Mouse (Mus musculus) brain, embryonic 14.5 days (tissue): ENCODE data around the gene Neu3. TPM values are rescaled to one million over a fixed set of nuclear protein-coding genes. Genes with fewer than 3 reads are reported as not detected.

ENCODE experiments used
- DNase-seq: peaks from one replicate; pipeline ENCODE4 v3.0.0-alpha.2; 2011; ENCODE audit warnings: low read depth
- CTCF ChIP-seq: fragments of 200-500 bp; IDR thresholded peaks from 2 replicates; pipeline ENCODE4 v1.5.1; 2012; ENCODE audit warnings: inconsistent platforms, mild to moderate bottlenecking, moderate library complexity, borderline replicate concordance; ENCODE audit not compliant: insufficient read depth, insufficient read length; ENCODE audit errors: extremely low read depth
- POLR2A ChIP-seq: fragments of 200-500 bp; IDR thresholded peaks from 2 replicates; pipeline ENCODE4 v1.6.1; 2012; ENCODE audit warnings: mild to moderate bottlenecking, inconsistent platforms, borderline replicate concordance; ENCODE audit not compliant: poor library complexity, insufficient read depth, insufficient read length, severe bottlenecking; ENCODE audit errors: extremely low read depth
- polyA plus RNA-seq: library from polyadenylated mRNA; depleted of rRNA; stranded (reverse); fragments of >200 nt; gene quantifications from 2 replicates; pipeline ENCODE4 v1.2.3, GENCODE M21; 2012; rRNA removed

Gene Neu3
- polyA plus RNA-seq, 1 experiment, result 2.2 TPM

GRCm38 (mm10) chr7:99796471-99796870 is 31.7 kb downstream of the Neu3 start:
- DNase-seq, result no peak
- TF ChIP-seq POLR2A (no peak), CTCF (no peak)

GRCm38 (mm10) chr7:99795192-99795981 is 32.8 kb downstream of the Neu3 start:
- peak; percentile 88 for DNase-seq
- TF ChIP-seq CTCF (no peak), POLR2A (no peak)

GRCm38 (mm10) chr7:99794096-99794495 is 34.1 kb downstream of the Neu3 start:
- no peak for DNase-seq
- TF ChIP-seq POLR2A (no peak), CTCF (no peak)

GRCm38 (mm10) chr7:99790816-99791215 is 37.4 kb downstream of the Neu3 start:
- DNase-seq, result peak; percentile 28

GRCm38 (mm10) chr7:99788563-99788962 is 39.7 kb downstream of the Neu3 start:
- DNase-seq, result peak; percentile 3
- TF ChIP-seq CTCF (no peak), POLR2A (no peak)

More at GRCm38 (mm10) chr7:99790816-99791215, 37.4 kb downstream of the Neu3 start:
- no peak for TF ChIP-seq POLR2A
- TF ChIP-seq CTCF, result no peak

GRCm38 (mm10) chr7:99787935-99788334 is 40.3 kb downstream of the Neu3 start:
- peak; percentile 18 for DNase-seq
- TF ChIP-seq POLR2A, result no peak

- TF ChIP-seq POLR2A (no peak), CTCF (no peak)
- DNase-seq, result no peak
Observed at GRCm38 (mm10) chr7:99786774-99787173, 41.4 kb downstream of the Neu3 start.

GRCm38 (mm10) chr7:99785553-99785952 is 42.7 kb downstream of the Neu3 start:
- DNase-seq, result no peak
- no peak for TF ChIP-seq POLR2A
- no peak for TF ChIP-seq CTCF

GRCm38 (mm10) chr7:99783421-99783820 is 44.8 kb downstream of the Neu3 start:
- TF ChIP-seq POLR2A, result no peak
- DNase-seq, result peak; percentile 4

GRCm38 (mm10) chr7:99781916-99782315 is 46.3 kb downstream of the Neu3 start:
- TF ChIP-seq CTCF (no peak), POLR2A (no peak)
- no peak for DNase-seq

- TF ChIP-seq CTCF (no peak), POLR2A (no peak)
Observed at GRCm38 (mm10) chr7:99781385-99781784, 46.8 kb downstream of the Neu3 start.

GRCm38 (mm10) chr7:99763207-99763606 is 65.0 kb downstream of the Neu3 start, which contains the start of gene Olfr521:
Gene Olfr521, plus strand, starts transcription at chr7:99763507.
- no peak for DNase-seq
- TF ChIP-seq POLR2A (no peak), CTCF (no peak)

More at GRCm38 (mm10) chr7:99781385-99781784, 46.8 kb downstream of the Neu3 start:
- DNase-seq, result no peak

Other genes starting within 250 kb of the Neu3 start
- gene Tpbgl, start 201.3 kb downstream of the Neu3 start, polyA plus RNA-seq, result 0.83 and 1.7 TPM in 2 replicates
- gene Slco2b1, start 117.1 kb downstream of the Neu3 start, polyA plus RNA-seq, result 6.5 and 7.9 TPM in 2 replicates
- gene Olfr520, start 98.1 kb downstream of the Neu3 start, polyA plus RNA-seq, result 0.08 TPM in 1 of 2 replicates, not detected in the other
- gene Olfr521, start 64.9 kb downstream of the Neu3 start, polyA plus RNA-seq, result not detected in 2 replicates
- gene Xrra1, start 30.7 kb upstream of the Neu3 start, polyA plus RNA-seq, result 0.55 and 0.67 TPM in 2 replicates
- gene Spcs2, start 35.0 kb upstream of the Neu3 start, polyA plus RNA-seq, result 75.5 and 101 TPM in 2 replicates
- gene Rnf169, start 152.0 kb upstream of the Neu3 start, polyA plus RNA-seq, result 6.8 and 10.1 TPM in 2 replicates
- 0.13 and 0.21 TPM in 2 replicates for gene Chrdl2, start 177.8 kb upstream of the Neu3 start, polyA plus RNA-seq